Mouse (Mus musculus) liver, embryonic 15.5 days (tissue): Measurements from ENCODE around the gene Hba-a1. TPM values are rescaled to one million over a fixed set of nuclear protein-coding genes. Genes with fewer than 3 reads are reported as not detected.

Experiments used
- ATAC-seq: fragments of 200-750 bp; cut with Nextera tagmentation; 2 replicates; pipeline ENCODE4 v1.8.0; 2017; ENCODE audit warnings: moderate number of reproducible peaks, mild to moderate bottlenecking, moderate library complexity; ENCODE audit not compliant: insufficient read depth
- H3K27ac ChIP-seq: fragments of 300-500 bp; sonication (generic); replicated peaks from 2 replicates; pipeline ENCODE4 v1.5.1; 2015; ENCODE audit warnings: mild to moderate bottlenecking, inconsistent platforms
- H3K27me3 ChIP-seq: fragments of 300-500 bp; sonication (generic); 2 replicates; pipeline ENCODE4 v1.6.1; 2015; ENCODE audit warnings: mild to moderate bottlenecking, inconsistent platforms
- H3K36me3 ChIP-seq: fragments of 300-500 bp; sonication (generic); replicated peaks from 2 replicates; pipeline ENCODE4 v1.6.1; 2015; ENCODE audit warnings: moderate library complexity, mild to moderate bottlenecking, inconsistent platforms
- H3K4me1 ChIP-seq: fragments of 300-500 bp; sonication (generic); replicated peaks from 2 replicates; pipeline ENCODE4 v1.6.1; 2015; ENCODE audit warnings: inconsistent platforms
- H3K4me2 ChIP-seq: fragments of 300-500 bp; sonication (generic); 2 replicates; pipeline ENCODE4 v1.6.1; 2015; ENCODE audit warnings: moderate library complexity, mild to moderate bottlenecking, inconsistent platforms
- H3K4me3 ChIP-seq: fragments of 300-500 bp; sonication (generic); replicated peaks from 2 replicates; pipeline ENCODE4 v1.5.1; 2015; ENCODE audit warnings: mild to moderate bottlenecking, inconsistent platforms
- H3K9ac ChIP-seq: fragments of 300-500 bp; sonication (generic); 2 replicates; pipeline ENCODE4 v1.6.1; 2015; ENCODE audit warnings: moderate library complexity, mild to moderate bottlenecking, inconsistent platforms
- H3K9me3 ChIP-seq: fragments of 300-500 bp; sonication (generic); replicated peaks from 2 replicates; pipeline ENCODE4 v1.6.1; 2016; ENCODE audit warnings: inconsistent platforms
- WGBS: fragments of 180-500 bp; shearing (Covaris S2); methylation state at CpG from one replicate; pipeline ENCODE4 v1.1.7; 2015; ENCODE audit warnings: mixed read lengths; ENCODE audit not compliant: insufficient replicate concordance; 5-methylcytosine and 5-hydroxymethylcytosine counted together
- polyA plus RNA-seq: library from polyadenylated mRNA; unstranded; fragments of >200 nt; fragmentation: Nextera tagmentation; extraction: Ambion mirVana; gene quantifications from 2 replicates; pipeline ENCODE4 v1.2.1, GENCODE M21; 2015

The Hba-a1 gene
- polyA plus RNA-seq, 1 experiment from 2014 or later, result 74,460 TPM

- WGBS, result 73% methylated on average over 7 of the region's 7 CpGs
- Histone ChIP-seq H3K9me3 (no peaks in the 10 kb centered on the region), H3K4me2 (peak overlapping the region; percentile 14), H3K4me1 (peaks cover 94% of the 10 kb centered on the region), H3K9ac (peak overlapping the region; percentile 68), H3K27ac (peak overlapping the region; percentile 99), H3K4me3 (no peak overlapping the region), H3K27me3 (no peaks in the 10 kb centered on the region), H3K36me3 (peaks cover 80% of the 10 kb centered on the region)
- no peak for ATAC-seq
Measured at GRCm38 (mm10) chr11:32243205-32243955, 39.9 kb upstream of the Hba-a1 start.

- no peaks in the 10 kb centered on the region for H3K9me3 ChIP-seq
- peaks cover 79% of the 10 kb centered on the region for H3K36me3 ChIP-seq
- peak overlapping the region; percentile 56 for H3K4me2 ChIP-seq
- no peak overlapping the region for H3K4me3 ChIP-seq
- WGBS, result 68% methylated on average over 3 of the region's 3 CpGs
- peak overlapping the region; percentile 68 for H3K9ac ChIP-seq
- H3K27me3 ChIP-seq, result no peaks in the 10 kb centered on the region
- H3K27ac ChIP-seq, result peak overlapping the region; percentile 99
- H3K4me1 ChIP-seq, result peaks cover 96% of the 10 kb centered on the region
- no peak for ATAC-seq
Measured at GRCm38 (mm10) chr11:32244064-32244463, 39.2 kb upstream of the Hba-a1 start.

GRCm38 (mm10) chr11:32244617-32245016 lies 38.7 kb upstream of the Hba-a1 start:
- H3K27me3 ChIP-seq, result no peaks in the 10 kb centered on the region
- WGBS, result 64% methylated on average over 1 of the region's 1 CpGs
- H3K9ac ChIP-seq, result peak overlapping the region; percentile 68
- peak overlapping the region; percentile 56 for H3K4me2 ChIP-seq
- H3K4me1 ChIP-seq, result peaks cover 97% of the 10 kb centered on the region
- H3K27ac ChIP-seq, result peak overlapping the region; percentile 99
- H3K4me3 ChIP-seq, result peak overlapping the region; percentile 10; the same call in 1 of the 2 replicates
- peaks cover 79% of the 10 kb centered on the region for H3K36me3 ChIP-seq
- no peak for ATAC-seq
- H3K9me3 ChIP-seq, result no peaks in the 10 kb centered on the region

GRCm38 (mm10) chr11:32245614-32246013 lies 37.7 kb upstream of the Hba-a1 start:
- no peaks in the 10 kb centered on the region for H3K27me3 ChIP-seq
- ATAC-seq, result peak; percentile 96
- peak overlapping the region; percentile 10; the same call in 1 of the 2 replicates for H3K4me3 ChIP-seq
- peaks cover 78% of the 10 kb centered on the region for H3K36me3 ChIP-seq
- H3K27ac ChIP-seq, result peak overlapping the region; percentile 99
- peaks cover 97% of the 10 kb centered on the region for H3K4me1 ChIP-seq
- WGBS, result 28% methylated on average over 6 of the region's 6 CpGs
- peak overlapping the region; percentile 56 for H3K4me2 ChIP-seq
- no peaks in the 10 kb centered on the region for H3K9me3 ChIP-seq
- H3K9ac ChIP-seq, result peak overlapping the region; percentile 68

GRCm38 (mm10) chr11:32247068-32247467 lies 36.2 kb upstream of the Hba-a1 start:
- Histone ChIP-seq H3K4me1 (peaks cover 94% of the 10 kb centered on the region), H3K36me3 (peaks cover 74% of the 10 kb centered on the region), H3K9ac (peak overlapping the region; percentile 64), H3K27me3 (no peaks in the 10 kb centered on the region), H3K9me3 (no peaks in the 10 kb centered on the region), H3K27ac (peak overlapping the region; percentile 99), H3K4me2 (peak overlapping the region; percentile 37), H3K4me3 (0 out of 2 replicates have a peak overlapping the region, but pooled peaks have one; percentile 2)
- ATAC-seq, result no peak

- no peaks in the 10 kb centered on the region for H3K27me3 ChIP-seq
- no peak overlapping the region for H3K4me3 ChIP-seq
- no peaks in the 10 kb centered on the region for H3K9me3 ChIP-seq
- ATAC-seq, result no peak
- H3K36me3 ChIP-seq, result peaks cover 79% of the 10 kb centered on the region
- peak overlapping the region; percentile 64; the same call in 1 of the 2 replicates for H3K9ac ChIP-seq
- H3K4me2 ChIP-seq, result no peak overlapping the region
- peak overlapping the region; percentile 99 for H3K27ac ChIP-seq
- WGBS, result 64% methylated on average over 3 of the region's 3 CpGs
- H3K4me1 ChIP-seq, result peaks cover 94% of the 10 kb centered on the region
Measured at GRCm38 (mm10) chr11:32248350-32248749, 35.0 kb upstream of the Hba-a1 start.

GRCm38 (mm10) chr11:32250880-32251763 lies 32.2 kb upstream of the Hba-a1 start:
- H3K4me2 ChIP-seq, result peak overlapping the region; percentile 42
- ATAC-seq, result peak; percentile 99
- no peaks in the 10 kb centered on the region for H3K27me3 ChIP-seq
- WGBS, result 50% methylated on average over 8 of the region's 8 CpGs
- peak overlapping the region; percentile 99 for H3K27ac ChIP-seq
- peaks cover 75% of the 10 kb centered on the region for H3K36me3 ChIP-seq
- H3K4me3 ChIP-seq, result 0 out of 2 replicates have a peak overlapping the region, but pooled peaks have one; percentile 4
- no peaks in the 10 kb centered on the region for H3K9me3 ChIP-seq
- H3K9ac ChIP-seq, result peak overlapping the region; percentile 62
- peaks cover 96% of the 10 kb centered on the region for H3K4me1 ChIP-seq

GRCm38 (mm10) chr11:32253121-32253520 lies 30.2 kb upstream of the Hba-a1 start:
- Histone ChIP-seq H3K4me3 (no peak overlapping the region), H3K4me2 (no peak overlapping the region), H3K36me3 (peaks cover 57% of the 10 kb centered on the region), H3K27ac (peak overlapping the region; percentile 99), H3K9ac (no peak overlapping the region), H3K27me3 (no peaks in the 10 kb centered on the region), H3K4me1 (peaks cover 92% of the 10 kb centered on the region), H3K9me3 (no peaks in the 10 kb centered on the region)
- 100% methylated on average over 1 of the region's 1 CpGs for WGBS
- ATAC-seq, result no peak

GRCm38 (mm10) chr11:32256146-32256545 lies 27.2 kb upstream of the Hba-a1 start:
- Histone ChIP-seq H3K9me3 (no peaks in the 10 kb centered on the region), H3K9ac (peak overlapping the region; percentile 66), H3K4me2 (peak overlapping the region; percentile 56), H3K4me1 (peaks cover 85% of the 10 kb centered on the region), H3K4me3 (peak overlapping the region; percentile 15), H3K27ac (peak overlapping the region; percentile 99), H3K27me3 (no peaks in the 10 kb centered on the region), H3K36me3 (peaks cover 58% of the 10 kb centered on the region)
- WGBS, result 23% methylated on average over 1 of the region's 1 CpGs
- peak; percentile 100 for ATAC-seq

- peak; percentile 19 for ATAC-seq
- H3K9me3 ChIP-seq, result no peaks in the 10 kb centered on the region
- H3K27ac ChIP-seq, result peak overlapping the region; percentile 99
- H3K27me3 ChIP-seq, result no peaks in the 10 kb centered on the region
- WGBS, result 50% methylated on average over 3 of the region's 3 CpGs
- H3K4me1 ChIP-seq, result peaks cover 84% of the 10 kb centered on the region
- H3K4me3 ChIP-seq, result peak overlapping the region; percentile 15
- H3K36me3 ChIP-seq, result peaks cover 58% of the 10 kb centered on the region
- H3K9ac ChIP-seq, result peak overlapping the region; percentile 66
- H3K4me2 ChIP-seq, result peak overlapping the region; percentile 56
Measured at GRCm38 (mm10) chr11:32256566-32256965, 26.7 kb upstream of the Hba-a1 start.
